Mouse (Mus musculus) embryonic facial prominence, embryonic 14.5 days (tissue): ENCODE data around the gene Cox7a2l. TPM values are rescaled to one million over a fixed set of nuclear protein-coding genes. Genes with fewer than 3 reads are reported as not detected.

ENCODE experiments used
- ATAC-seq: fragments of 200-750 bp; cut with Nextera tagmentation; 2 replicates; pipeline ENCODE4 v1.8.0; 2017; ENCODE audit warnings: low read depth, moderate number of reproducible peaks, moderate TSS enrichment
- DNase-seq: peaks from one replicate; pipeline ENCODE4 v3.0.0-alpha.2; 2015; ENCODE audit warnings: low spot score
- H3K27ac ChIP-seq: fragments of 300-500 bp; sonication (generic); replicated peaks from 2 replicates; pipeline ENCODE4 v1.5.1; 2014; ENCODE audit warnings: low read depth, mild to moderate bottlenecking, low read length, moderate library complexity
- H3K27me3 ChIP-seq: fragments of 300-500 bp; sonication (generic); replicated peaks from 2 replicates; pipeline ENCODE4 v1.6.1; 2014; ENCODE audit warnings: low read length; ENCODE audit not compliant: control insufficient read depth, insufficient read depth
- H3K36me3 ChIP-seq: fragments of 300-500 bp; sonication (generic); 2 replicates; pipeline ENCODE4 v1.6.1; 2014; ENCODE audit warnings: low read length, mixed read lengths; ENCODE audit not compliant: control insufficient read depth, insufficient read depth
- H3K4me1 ChIP-seq: fragments of 300-500 bp; sonication (generic); 2 replicates; pipeline ENCODE4 v1.6.1; 2014; ENCODE audit warnings: antibody characterized with exemption, low read length; ENCODE audit not compliant: control insufficient read depth, insufficient read depth
- H3K4me2 ChIP-seq: fragments of 300-500 bp; sonication (generic); 2 replicates; pipeline ENCODE4 v1.6.1; 2014; ENCODE audit warnings: low read depth, mild to moderate bottlenecking, low read length, moderate library complexity, mixed read lengths
- H3K4me3 ChIP-seq: fragments of 300-500 bp; sonication (generic); 2 replicates; pipeline ENCODE4 v1.5.1; 2014; ENCODE audit warnings: low read depth, mild to moderate bottlenecking, low read length
- H3K9ac ChIP-seq: fragments of 300-500 bp; sonication (generic); 2 replicates; pipeline ENCODE4 v1.6.1; 2014; ENCODE audit warnings: low read depth, mild to moderate bottlenecking, low read length, moderate library complexity, mixed read lengths
- H3K9me3 ChIP-seq: fragments of 300-500 bp; sonication (generic); 2 replicates; pipeline ENCODE4 v1.6.1; 2016; ENCODE audit warnings: low read length; ENCODE audit not compliant: control insufficient read depth
- WGBS: fragments of 180-500 bp; shearing (Covaris S2); extraction: QIAGEN DNeasy Blood & Tissue Kit; methylation state at CpG from one replicate; pipeline ENCODE4 v1.1.7; 2014; 5-methylcytosine and 5-hydroxymethylcytosine counted together
- polyA plus RNA-seq: library from polyadenylated mRNA; unstranded; fragments of >200 nt; fragmentation: Nextera tagmentation; extraction: Ambion mirVana; gene quantifications from 2 replicates; pipeline ENCODE4 v1.2.1, GENCODE M21; 2014

Gene Cox7a2l
- polyA plus RNA-seq, 1 experiment from 2014 or later = 193 TPM

GRCm38 (mm10) chr17:83533150-83533549, 16.0 kb upstream of the Cox7a2l start:
- Histone ChIP-seq H3K27ac (no peak overlapping the region), H3K27me3 (no peaks in the 10 kb centered on the region), H3K36me3 (no peaks in the 10 kb centered on the region), H3K4me2 (no peak overlapping the region), H3K9ac (no peak overlapping the region), H3K4me1 (peaks cover 1% of the 10 kb centered on the region), H3K9me3 (no peaks in the 10 kb centered on the region), H3K4me3 (no peak overlapping the region)
- DNase-seq (no peak), ATAC-seq (no peak)
- 71% methylated on average over 9 of the region's 9 CpGs for WGBS

GRCm38 (mm10) chr17:83527651-83528381, 10.7 kb upstream of the Cox7a2l start:
- H3K4me3 ChIP-seq = 0 out of 2 replicates have a peak overlapping the region, but pooled peaks have one; percentile 7
- peaks cover 22% of the 10 kb centered on the region for H3K4me1 ChIP-seq
- no peaks in the 10 kb centered on the region for H3K27me3 ChIP-seq
- ATAC-seq (peak; percentile 71), DNase-seq (peak; percentile 49)
- H3K36me3 ChIP-seq = no peaks in the 10 kb centered on the region
- H3K4me2 ChIP-seq = peak overlapping the region; percentile 48
- H3K9ac ChIP-seq = peak overlapping the region; percentile 30; the same call in 1 of the 2 replicates
- WGBS = 24% methylated on average over 17 of the region's 17 CpGs
- H3K9me3 ChIP-seq = no peaks in the 10 kb centered on the region
- H3K27ac ChIP-seq = no peak overlapping the region

DNA sequence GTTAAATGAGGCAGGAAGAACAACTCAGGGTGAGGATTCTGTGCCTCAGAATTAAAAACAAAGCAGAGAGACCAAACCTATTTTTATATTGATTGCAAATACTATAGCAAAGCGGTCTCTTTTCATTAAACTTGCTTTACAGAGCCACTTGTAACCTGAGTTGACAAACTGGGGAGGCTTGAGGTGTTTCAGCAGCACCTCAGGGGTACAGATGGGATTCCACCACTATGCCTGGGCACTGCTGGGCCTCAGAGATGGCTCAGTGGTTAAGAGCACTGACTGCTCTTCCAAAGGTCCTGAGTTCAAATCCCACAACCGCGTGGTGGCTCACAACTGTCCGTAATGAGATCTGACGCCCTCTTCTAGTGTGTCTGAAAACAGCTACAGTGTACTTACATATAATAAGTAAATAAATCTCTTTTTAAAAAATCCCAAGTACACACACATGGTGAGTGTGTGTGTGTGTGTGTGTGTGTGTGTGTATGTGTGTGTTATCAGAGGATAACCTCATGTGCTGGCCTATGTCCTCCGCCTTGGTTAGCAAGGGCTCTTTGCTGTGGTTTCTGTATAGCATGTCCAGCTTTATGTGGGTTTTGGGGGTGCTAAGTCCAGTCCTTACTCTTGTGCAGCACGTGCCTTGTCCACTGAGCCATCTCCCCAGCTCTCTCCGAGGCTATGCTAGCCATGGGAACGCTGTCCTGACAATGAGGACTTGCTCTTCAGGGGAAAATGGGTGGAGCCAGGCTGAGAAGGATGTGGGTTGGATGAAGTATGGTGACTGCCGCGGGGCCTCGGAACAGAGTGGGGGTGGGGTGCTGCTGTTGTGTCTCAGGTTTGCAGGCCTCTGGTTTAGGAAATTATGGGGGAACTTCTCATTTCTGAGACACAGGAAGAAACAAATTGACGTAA, 9.7 kb upstream of the Cox7a2l start:
- 0 out of 2 replicates have a peak overlapping the region, but pooled peaks have one; percentile 7 for H3K4me3 ChIP-seq
- H3K27ac ChIP-seq = 0 out of 2 replicates have a peak overlapping the region, but pooled peaks have one; percentile 28
- peak; percentile 84 for ATAC-seq
- H3K27me3 ChIP-seq = no peaks in the 10 kb centered on the region
- peak overlapping the region; percentile 48 for H3K4me2 ChIP-seq
- DNase-seq = peak; percentile 79
- WGBS = 29% methylated on average over 13 of the region's 13 CpGs
- peaks cover 22% of the 10 kb centered on the region for H3K4me1 ChIP-seq
- H3K9ac ChIP-seq = no peak overlapping the region
- H3K36me3 ChIP-seq = no peaks in the 10 kb centered on the region
- H3K9me3 ChIP-seq = no peaks in the 10 kb centered on the region

DNA sequence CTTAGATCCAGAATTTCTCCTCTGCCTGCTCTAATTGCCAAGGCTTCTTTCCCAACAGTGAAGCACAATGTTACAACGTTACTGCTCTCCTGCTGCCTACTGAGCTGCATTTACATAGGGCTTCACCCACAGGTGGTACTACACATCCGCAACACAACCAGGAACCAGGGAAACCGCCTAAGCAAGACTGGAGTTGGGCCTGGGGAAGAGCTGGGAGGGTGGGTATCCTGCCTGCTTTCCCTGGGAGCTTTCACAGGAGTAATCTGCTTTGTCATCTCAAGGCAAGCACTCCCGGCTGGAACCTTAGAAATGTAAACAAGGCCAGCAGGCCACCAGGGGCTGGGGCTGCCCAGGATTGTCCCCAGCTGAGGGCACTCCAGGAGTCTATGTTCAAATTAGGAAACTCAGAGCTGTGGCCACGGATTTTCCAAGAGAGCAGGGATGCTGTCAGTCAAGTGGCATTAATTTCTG, 9.0 kb upstream of the Cox7a2l start:
- H3K36me3 ChIP-seq = no peaks in the 10 kb centered on the region
- no peak overlapping the region for H3K4me2 ChIP-seq
- ATAC-seq (no peak), DNase-seq (no peak)
- no peaks in the 10 kb centered on the region for H3K9me3 ChIP-seq
- 0 out of 2 replicates have a peak overlapping the region, but pooled peaks have one; percentile 28 for H3K27ac ChIP-seq
- no peak overlapping the region for H3K9ac ChIP-seq
- peaks cover 22% of the 10 kb centered on the region for H3K4me1 ChIP-seq
- H3K4me3 ChIP-seq = no peak overlapping the region
- H3K27me3 ChIP-seq = no peaks in the 10 kb centered on the region
- 16% methylated on average over 5 of the region's 5 CpGs for WGBS

DNA sequence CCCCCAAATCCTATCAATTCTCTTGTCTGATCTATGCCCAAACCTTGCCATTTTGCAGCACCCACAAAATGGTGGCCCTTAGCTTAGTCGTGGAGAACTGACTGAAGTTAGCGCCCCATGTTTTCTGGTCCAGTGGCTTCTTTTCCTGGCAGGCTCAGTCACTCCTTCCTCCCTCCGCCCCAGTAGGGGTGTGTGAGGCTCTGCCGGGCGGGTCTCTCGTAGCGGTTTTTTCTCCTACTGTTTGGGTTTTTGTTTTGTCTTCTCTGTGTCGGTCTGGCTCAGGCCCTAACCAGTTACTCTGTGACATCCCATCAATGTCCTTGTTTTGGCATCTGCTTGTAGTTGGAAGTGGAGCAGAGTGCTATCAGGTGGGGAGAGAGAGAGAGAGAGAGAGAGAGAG, 8.5 kb upstream of the Cox7a2l start:
- H3K27ac ChIP-seq = no peak overlapping the region

GRCm38 (mm10) chr17:83524753-83525152, 7.6 kb upstream of the Cox7a2l start:
- H3K27ac ChIP-seq = no peak overlapping the region
- H3K36me3 ChIP-seq = no peaks in the 10 kb centered on the region
- H3K9me3 ChIP-seq = no peaks in the 10 kb centered on the region
- DNase-seq = no peak
- no peak overlapping the region for H3K9ac ChIP-seq
- 53% methylated on average over 7 of the region's 7 CpGs for WGBS
- peaks cover 22% of the 10 kb centered on the region for H3K4me1 ChIP-seq
- no peak for ATAC-seq
- H3K27me3 ChIP-seq = no peaks in the 10 kb centered on the region
- no peak overlapping the region for H3K4me3 ChIP-seq
- H3K4me2 ChIP-seq = no peak overlapping the region

More for the DNA sequence above, 8.5 kb upstream of the Cox7a2l start:
- Histone ChIP-seq H3K4me2 (no peak overlapping the region), H3K9me3 (no peaks in the 10 kb centered on the region), H3K36me3 (no peaks in the 10 kb centered on the region), H3K9ac (no peak overlapping the region), H3K4me3 (no peak overlapping the region), H3K4me1 (peaks cover 22% of the 10 kb centered on the region), H3K27me3 (no peaks in the 10 kb centered on the region)
- 12% methylated on average over 8 of the region's 8 CpGs for WGBS
- ATAC-seq = no peak
- no peak for DNase-seq

DNA sequence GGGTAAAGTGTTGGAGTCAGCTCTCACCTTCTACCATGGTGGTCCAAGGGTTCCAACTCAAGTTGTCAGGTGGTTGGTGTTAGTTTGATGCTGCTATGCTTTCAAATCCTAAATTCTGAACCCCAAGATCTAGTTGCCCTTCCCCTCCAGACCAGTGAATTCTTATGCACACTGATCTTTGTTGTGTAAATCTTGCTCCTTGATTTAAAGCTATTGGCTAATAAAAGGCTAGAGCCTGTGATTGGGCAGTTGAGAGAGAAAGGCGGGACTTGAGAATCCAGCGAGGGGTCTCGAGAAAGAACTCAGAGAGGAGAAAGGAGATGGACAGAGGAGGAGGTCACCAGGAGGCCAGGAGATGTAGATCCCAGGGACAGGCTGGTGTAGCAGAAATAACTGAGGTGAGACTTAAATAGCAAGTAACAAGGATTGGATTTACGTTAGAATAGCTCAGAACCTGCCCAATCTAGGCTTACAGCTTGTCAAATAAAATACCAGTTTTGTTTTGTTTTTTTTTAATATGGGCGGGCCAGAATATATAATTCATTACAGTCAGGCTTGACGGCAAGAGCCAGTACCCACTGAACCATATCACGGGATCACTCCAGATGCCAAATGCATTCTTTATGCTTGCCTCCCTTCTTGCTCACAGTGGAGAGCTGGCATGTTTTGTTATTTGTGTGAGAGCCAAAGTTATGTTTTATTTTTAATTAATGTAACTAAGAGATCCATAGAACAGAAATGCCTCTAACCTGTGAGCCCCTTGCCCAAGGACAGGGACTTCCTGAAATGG, 5.7 kb upstream of the Cox7a2l start:
- Histone ChIP-seq H3K4me1 (peaks cover 18% of the 10 kb centered on the region), H3K9ac (no peak overlapping the region), H3K9me3 (no peaks in the 10 kb centered on the region), H3K27ac (no peak overlapping the region), H3K4me2 (no peak overlapping the region), H3K4me3 (no peak overlapping the region), H3K27me3 (no peaks in the 10 kb centered on the region), H3K36me3 (no peaks in the 10 kb centered on the region)
- WGBS = 68% methylated on average over 7 of the region's 7 CpGs
- DNase-seq (no peak), ATAC-seq (no peak)

DNA sequence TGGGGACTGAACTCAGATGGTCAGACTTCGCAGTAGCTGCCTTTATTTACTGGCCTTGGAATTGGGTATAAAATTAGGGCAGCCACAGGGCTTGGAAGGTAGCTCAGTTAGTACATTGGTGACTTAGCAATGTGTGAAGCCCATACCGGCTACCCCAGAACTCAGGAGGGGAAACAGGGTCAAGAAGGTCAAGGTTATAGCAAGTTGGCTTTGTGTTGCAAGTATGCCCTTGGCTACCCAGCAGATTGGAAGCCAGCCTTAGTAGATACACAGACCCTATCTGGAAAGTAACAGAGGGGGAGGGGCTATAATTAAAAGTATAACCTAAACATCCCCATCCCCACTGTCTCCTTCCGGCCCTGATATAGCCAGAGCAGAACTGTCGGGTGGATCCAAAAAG, 4.8 kb upstream of the Cox7a2l start:
- WGBS = 86% methylated on average over 4 of the region's 4 CpGs
- H3K9me3 ChIP-seq = no peaks in the 10 kb centered on the region
- H3K36me3 ChIP-seq = no peaks in the 10 kb centered on the region
- H3K9ac ChIP-seq = no peak overlapping the region
- H3K4me1 ChIP-seq = peaks cover 9% of the 10 kb centered on the region; the same call in 1 of the 2 replicates
- no peak overlapping the region for H3K4me2 ChIP-seq
- no peak for ATAC-seq
- no peaks in the 10 kb centered on the region for H3K27me3 ChIP-seq
- H3K27ac ChIP-seq = no peak overlapping the region
- no peak overlapping the region for H3K4me3 ChIP-seq
- no peak for DNase-seq
